9 mouse cellular contexts compared by ENCODE assay signal in genomic region chr3:86545945-86546344, GRCm38 (mm10). TPM values are rescaled to one million over a fixed set of nuclear protein-coding genes. Genes with fewer than 3 reads are reported as not detected.
DNase-seq lines count a peak whose midpoint lies in the region; ATAC-seq lines count a peak whose summit lies in the region.
"Had no signal": no experiment of that assay in that cellular context is flagged by ENCODE, and none has a peak within 500 bp of the region (broad histone marks: within the 10 kb centered on the region; RNA-seq: fewer than 3 reads in every experiment).

No protein-coding gene starts in this region.

- H3K9ac ChIP-seq in liver, embryonic 11.5 days (ENCODE audit: low read depth, low read length): no peak overlapping the region; the same call in 1 of the 2 replicates
- no peak overlapping the region for H3K9ac ChIP-seq in forebrain, embryonic 11.5 days (ENCODE audit: low read length)
- peak overlapping the region; percentile 86 for H3K9ac ChIP-seq in intestine, embryonic 16.5 days (ENCODE audit: low read depth, low read length)
- peak overlapping the region; percentile 85 for H3K9ac ChIP-seq in neural tube, embryonic 13.5 days

- DNase-seq in liver, embryonic 11.5 days (ENCODE audit: low spot score): no peak
- DNase-seq in liver: no peak
- DNase-seq in forebrain, embryonic 11.5 days (ENCODE audit: low spot score): no peak
- no peak for DNase-seq in urinary bladder, postnatal 4 days (ENCODE audit: low spot score in 2 of 2)
- DNase-seq in urinary bladder, postnatal 36 days (ENCODE audit: low spot score in 2 of 2): no peak
- no peak for DNase-seq in frontal cortex, postnatal 10 days (ENCODE audit: low spot score in 2 of 2)

- no peaks in the 10 kb centered on the region for H3K36me3 ChIP-seq in liver, embryonic 11.5 days (ENCODE audit: control insufficient read depth, insufficient read depth, low read length)
- H3K36me3 ChIP-seq in forebrain, embryonic 11.5 days (ENCODE audit: control insufficient read depth, insufficient read depth, low read length): no peaks in the 10 kb centered on the region
- no peaks in the 10 kb centered on the region for H3K36me3 ChIP-seq in intestine, embryonic 16.5 days (ENCODE audit: control insufficient read depth, insufficient read depth, low read length)
- H3K36me3 ChIP-seq in neural tube, embryonic 13.5 days: no peaks in the 10 kb centered on the region

- 28% methylated on average over 5 of the region's 5 CpGs for WGBS in liver, embryonic 11.5 days
- WGBS in forebrain, embryonic 11.5 days: 18% methylated on average over 5 of the region's 5 CpGs
- 17% methylated on average over 5 of the region's 5 CpGs for WGBS in intestine, embryonic 16.5 days
- 17% methylated on average over 5 of the region's 5 CpGs for WGBS in neural tube, embryonic 13.5 days

- H3K4me2 ChIP-seq in liver, embryonic 11.5 days: peak overlapping the region; percentile 80
- peak overlapping the region; percentile 47; the same call in 1 of the 2 replicates for H3K4me2 ChIP-seq in forebrain, embryonic 11.5 days (ENCODE audit: low read depth, low read length, severe bottlenecking)
- peak overlapping the region; percentile 43 for H3K4me2 ChIP-seq in intestine, embryonic 16.5 days (ENCODE audit: low read depth, low read length)
- H3K4me2 ChIP-seq in neural tube, embryonic 13.5 days: peak overlapping the region; percentile 69

- H3K9me3 ChIP-seq in liver, embryonic 11.5 days (ENCODE audit: control insufficient read depth, low read length): no peaks in the 10 kb centered on the region
- H3K9me3 ChIP-seq in forebrain, embryonic 11.5 days (ENCODE audit: control insufficient read depth, low read length): no peaks in the 10 kb centered on the region
- H3K9me3 ChIP-seq in intestine, embryonic 16.5 days (ENCODE audit: control insufficient read depth, low read length): no peaks in the 10 kb centered on the region
- no peaks in the 10 kb centered on the region for H3K9me3 ChIP-seq in neural tube, embryonic 13.5 days

- peak overlapping the region; percentile 55 for H3K4me3 ChIP-seq in liver, embryonic 11.5 days (ENCODE audit: low read depth, low read length)
- H3K4me3 ChIP-seq in forebrain, embryonic 11.5 days (ENCODE audit: low read depth, low read length): peak overlapping the region; percentile 26; the same call in 1 of the 2 replicates
- H3K4me3 ChIP-seq in intestine, embryonic 16.5 days (ENCODE audit: low read length): peak overlapping the region; percentile 59
- peak overlapping the region; percentile 64 for H3K4me3 ChIP-seq in neural tube, embryonic 13.5 days

- H3K4me1 ChIP-seq in liver, embryonic 11.5 days (replicated peaks; ENCODE audit: control insufficient read depth, insufficient read depth, low read length): peaks cover 13% of the 10 kb centered on the region
- H3K4me1 ChIP-seq in forebrain, embryonic 11.5 days (replicated peaks; ENCODE audit: control insufficient read depth, insufficient read depth, low read length): peaks cover 8% of the 10 kb centered on the region; the same call in 1 of the 2 replicates
- H3K4me1 ChIP-seq in intestine, embryonic 16.5 days (ENCODE audit: control insufficient read depth, insufficient read depth, low read length): 0 out of 2 replicates have a peak, but pooled peaks cover 3% of the 10 kb centered on the region
- peaks cover 47% of the 10 kb centered on the region for H3K4me1 ChIP-seq in neural tube, embryonic 13.5 days (replicated peaks)

- ATAC-seq in liver, embryonic 11.5 days (replicated peaks; ENCODE audit: low FRiP score): no peak
- no peak for ATAC-seq in forebrain, embryonic 11.5 days (replicated peaks; ENCODE audit: low FRiP score)
- no peak for ATAC-seq in intestine, embryonic 16.5 days
- no peak for ATAC-seq in neural tube, embryonic 13.5 days (ENCODE audit: low read depth)

- H3K27ac ChIP-seq in liver, embryonic 11.5 days (ENCODE audit: low read depth, low read length): peak overlapping the region; percentile 64; the same call in 1 of the 2 replicates
- H3K27ac ChIP-seq in forebrain, embryonic 11.5 days (ENCODE audit: low read depth, low read length): no peak overlapping the region
- peak overlapping the region; percentile 97 for H3K27ac ChIP-seq in intestine, embryonic 16.5 days (ENCODE audit: low read length)
- peak overlapping the region; percentile 99 for H3K27ac ChIP-seq in neural tube, embryonic 13.5 days (replicated peaks)

- peaks cover 48% of the 10 kb centered on the region for H3K27me3 ChIP-seq in liver, embryonic 11.5 days (replicated peaks; ENCODE audit: control insufficient read depth, insufficient read depth, low read length)
- peaks cover 60% of the 10 kb centered on the region for H3K27me3 ChIP-seq in forebrain, embryonic 11.5 days (ENCODE audit: control insufficient read depth, insufficient read depth, low read length)
- no peaks in the 10 kb centered on the region for H3K27me3 ChIP-seq in intestine, embryonic 16.5 days (replicated peaks; ENCODE audit: control insufficient read depth, insufficient read depth, low read length)
- H3K27me3 ChIP-seq in neural tube, embryonic 13.5 days: peaks cover 21% of the 10 kb centered on the region

RNA-seq across cellular contexts. Expression of gene Mab21l2, which starts 2.5 kb away (rescaled TPM):
- polyA plus RNA-seq in liver, embryonic 11.5 days (2014; fragmentation: Nextera tagmentation; extraction: Ambion mirVana): 14.5 and 19.4 TPM in 2 replicates
- polyA plus RNA-seq in forebrain, embryonic 11.5 days (2014; fragmentation: Nextera tagmentation; extraction: Ambion mirVana): 7.1 and 7.5 TPM in 2 replicates
- polyA plus RNA-seq in intestine, embryonic 16.5 days (2015; fragmentation: Nextera tagmentation; extraction: Ambion mirVana): 96.7 and 107 TPM in 2 replicates
- polyA plus RNA-seq in neural tube, embryonic 13.5 days (2015; fragmentation: Nextera tagmentation; extraction: Ambion mirVana): 226 and 250 TPM in 2 replicates
- polyA plus RNA-seq: spleen, adult 2 months had no signal

Comparison
In these comparisons a context has a peak if more than half of its experiments do, and no peak if none do; other contexts are left out.
1. H3K9ac ChIP-seq: peak in intestine, embryonic 16.5 days (single experiment) and neural tube, embryonic 13.5 days (single experiment); none in liver, embryonic 11.5 days (single experiment) and forebrain, embryonic 11.5 days (single experiment).
2. Peak in every context shown above with its lines, with median percentiles within 50 percentile points of each other: H3K4me2 ChIP-seq and H3K4me3 ChIP-seq.